Mouse (Mus musculus) cerebellum, postnatal 14 days (tissue): Measurements from ENCODE around the gene Itgb6.
A peak's percentile ranks its signal among the peaks of the same experiment; 100 is the strongest.

Experiments
- DNase-seq, 2 experiments: peaks; one replicate each; pipeline ENCODE4 v3.0.0; 2021; ENCODE audit warnings: mixed read lengths in 2 of 2

The Itgb6 gene

DNA sequence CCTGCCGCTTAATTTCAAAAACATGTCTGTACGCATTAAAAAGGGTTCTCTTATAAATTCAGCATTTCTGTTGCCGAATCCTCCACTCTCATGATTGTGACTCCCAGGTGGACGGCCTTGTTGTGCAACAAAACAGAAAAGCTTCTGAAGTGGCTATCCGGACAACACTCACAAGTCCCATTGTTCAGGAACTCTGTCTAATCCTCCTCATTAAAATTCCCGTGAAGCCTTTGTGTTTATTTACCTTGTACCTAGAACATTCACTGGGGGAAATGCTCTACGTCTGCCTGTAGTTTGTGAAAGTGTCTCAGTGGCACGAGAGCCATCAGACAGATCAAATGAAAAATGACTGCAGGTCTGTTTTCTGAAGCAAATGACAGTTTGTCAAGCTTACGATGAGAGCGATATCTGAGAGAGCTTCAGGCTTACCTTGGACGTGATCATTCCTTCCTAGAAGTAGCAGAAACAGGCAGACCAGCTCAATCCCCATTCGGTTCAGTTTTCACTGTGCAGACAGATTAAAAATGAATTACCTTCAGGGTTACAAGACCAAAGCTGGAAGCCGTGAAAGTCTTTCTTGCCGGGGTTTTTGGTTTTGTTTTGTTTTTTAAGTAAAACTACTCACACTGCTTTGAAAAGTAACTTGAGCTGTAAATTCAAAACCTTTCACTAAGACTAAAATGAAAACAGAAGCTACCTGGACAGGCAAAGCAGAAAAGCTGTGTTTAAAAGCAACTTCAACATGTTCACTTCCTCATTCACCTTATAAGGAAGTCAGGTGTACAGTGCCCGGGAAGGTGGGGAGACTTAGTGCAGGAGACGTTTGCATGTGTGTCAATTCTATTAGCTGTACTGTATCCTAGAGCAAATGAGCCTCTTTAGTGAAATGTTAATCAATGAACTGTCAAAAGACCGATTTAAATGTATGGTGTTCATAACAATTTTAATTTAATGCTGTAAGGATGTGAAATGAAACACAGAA is 49.2 kb downstream of the Itgb6 start:
- no peak for DNase-seq

DNA sequence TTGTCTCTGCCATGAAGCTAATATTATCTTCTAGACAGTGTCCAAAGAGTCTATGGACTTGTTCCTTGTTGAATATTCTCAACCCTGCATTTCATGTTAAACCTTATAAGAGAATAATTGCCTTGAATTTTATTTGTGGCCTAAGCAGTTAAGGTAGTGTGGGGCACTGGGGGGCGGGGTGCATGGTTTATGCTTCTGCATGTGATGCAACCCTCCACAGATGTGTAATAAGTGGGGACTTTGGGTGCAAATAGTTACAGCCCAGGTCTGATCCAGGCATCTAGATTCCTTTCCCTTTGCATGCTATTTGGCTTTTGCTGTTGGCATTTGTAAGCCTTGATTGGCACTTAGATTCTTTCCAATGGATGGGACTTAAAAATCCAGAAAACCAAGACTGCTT is 51.2 kb downstream of the Itgb6 start:
- DNase-seq: no peak

DNA sequence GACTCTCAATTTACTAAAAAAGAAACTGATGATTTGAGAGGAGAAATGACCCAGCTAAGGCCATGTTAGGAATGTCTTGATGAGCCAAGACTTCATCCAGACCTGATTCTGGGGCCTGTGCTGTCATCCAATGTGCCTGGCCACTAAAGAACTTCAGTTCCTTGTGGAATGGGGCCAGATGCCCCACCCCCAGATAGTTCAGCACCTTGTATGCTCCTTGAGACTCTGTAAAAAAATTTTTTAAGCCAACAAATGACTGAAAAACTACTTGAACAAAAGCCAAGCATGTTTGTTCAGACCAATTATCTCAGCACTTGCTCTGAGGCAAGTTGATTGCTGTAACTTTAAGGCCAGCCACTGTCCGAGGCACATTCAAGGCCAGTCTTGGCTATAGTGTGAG is 59.4 kb downstream of the Itgb6 start:
- no peak for DNase-seq

GRCm38 (mm10) chr2:60659993-60660392 is 62.5 kb downstream of the Itgb6 start:
- no peak for DNase-seq

DNA sequence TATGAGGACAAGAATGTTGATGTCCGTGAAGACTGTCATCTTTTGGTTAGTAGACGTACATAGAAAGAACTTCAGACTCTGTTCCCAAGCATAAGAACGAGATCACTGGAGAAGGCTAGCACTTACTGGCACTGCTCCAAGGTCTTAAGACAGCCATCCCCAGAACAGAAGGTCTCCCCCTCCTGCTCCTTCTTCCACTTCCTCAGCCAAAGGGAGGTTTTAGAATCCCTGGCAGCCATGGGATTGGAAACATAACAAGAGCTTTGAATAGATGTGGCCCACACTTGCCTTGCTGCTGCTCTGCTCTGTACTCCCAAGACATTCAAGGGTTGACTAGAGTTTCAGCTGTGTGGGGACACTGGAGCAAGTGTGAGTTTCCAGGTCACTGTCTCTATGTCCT is 63.5 kb downstream of the Itgb6 start:
- no peak for DNase-seq

DNA sequence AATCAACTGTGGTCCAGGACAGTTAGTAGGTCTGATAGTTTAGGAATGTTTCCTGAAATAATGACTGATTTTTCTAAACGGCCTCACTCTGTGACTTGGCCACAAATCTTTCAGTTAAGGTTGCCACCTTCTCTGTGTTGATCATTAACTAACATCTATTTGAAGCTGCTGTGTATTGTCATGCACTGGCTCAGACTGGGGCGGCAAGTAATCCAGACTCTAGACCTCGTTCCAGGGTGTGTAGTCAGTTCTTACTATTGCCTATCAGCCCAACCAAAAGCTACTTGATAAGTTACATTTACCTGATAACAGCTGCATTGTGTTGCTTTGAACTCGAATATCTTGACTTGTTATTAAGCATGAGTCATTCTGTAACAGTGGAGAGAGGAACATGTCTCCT is 67.6 kb downstream of the Itgb6 start:
- no peak for DNase-seq

GRCm38 (mm10) chr2:60650155-60650554 is 72.3 kb downstream of the Itgb6 start:
- no peak for DNase-seq

DNA sequence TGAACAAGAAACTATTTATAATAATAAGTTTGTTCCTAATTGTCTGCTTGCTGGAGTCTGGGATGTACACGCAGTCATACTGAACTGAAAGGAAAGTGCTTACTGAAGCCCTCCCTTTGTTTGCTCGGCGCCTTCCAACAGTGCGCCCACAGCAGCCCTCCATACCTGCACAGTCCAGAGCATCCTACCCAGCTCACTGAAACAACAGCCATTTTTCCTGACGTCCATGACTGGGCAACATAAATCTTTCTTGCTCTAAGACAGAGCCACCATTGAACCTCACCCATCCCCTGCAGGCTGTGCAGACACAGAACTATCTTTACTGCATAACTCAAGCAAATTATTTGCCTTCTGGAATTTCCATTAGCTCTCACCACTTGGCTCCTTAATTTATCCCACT is 74.8 kb downstream of the Itgb6 start:
- no peak for DNase-seq

DNA sequence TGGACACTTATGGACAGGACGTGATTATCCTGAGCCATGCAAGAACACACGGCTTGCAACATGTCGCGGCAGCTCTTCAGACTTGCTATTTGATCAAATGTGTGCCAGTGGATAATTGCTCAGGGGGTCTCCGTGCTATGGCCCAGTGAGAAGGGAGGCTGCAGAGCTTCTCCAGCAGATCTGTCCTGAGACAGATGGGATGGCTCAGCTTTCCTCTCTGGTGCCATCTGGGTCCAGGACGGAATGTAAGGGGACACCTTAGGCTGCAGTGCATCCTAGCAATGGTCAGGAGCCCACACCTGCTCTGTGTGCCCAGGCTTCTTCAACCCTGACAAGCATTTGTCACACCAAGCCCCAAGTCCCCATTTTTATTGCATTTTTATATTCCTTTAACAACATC is 75.9 kb downstream of the Itgb6 start:
- peak in 1 of 2 experiments; percentile 13 for DNase-seq

DNA sequence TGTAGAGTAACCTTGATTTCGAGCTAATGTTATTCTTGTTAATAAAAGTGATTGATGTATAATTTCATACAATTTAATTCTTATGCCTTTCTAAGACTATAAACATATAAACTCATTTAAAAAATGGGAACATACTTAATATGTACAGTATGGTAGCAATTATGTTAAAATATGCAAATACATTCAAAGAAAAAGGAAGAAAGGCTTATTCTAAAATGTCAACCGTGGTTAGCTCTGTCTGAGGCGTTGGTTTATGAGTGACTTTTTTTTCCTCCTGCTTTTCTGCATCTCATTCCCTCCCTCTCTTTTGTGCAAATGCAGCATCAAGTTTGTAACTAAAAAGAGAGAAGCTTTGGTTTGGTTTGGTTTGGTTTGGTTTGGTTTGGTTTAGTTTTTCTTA is 79.0 kb downstream of the Itgb6 start:
- no peak for DNase-seq

DNA sequence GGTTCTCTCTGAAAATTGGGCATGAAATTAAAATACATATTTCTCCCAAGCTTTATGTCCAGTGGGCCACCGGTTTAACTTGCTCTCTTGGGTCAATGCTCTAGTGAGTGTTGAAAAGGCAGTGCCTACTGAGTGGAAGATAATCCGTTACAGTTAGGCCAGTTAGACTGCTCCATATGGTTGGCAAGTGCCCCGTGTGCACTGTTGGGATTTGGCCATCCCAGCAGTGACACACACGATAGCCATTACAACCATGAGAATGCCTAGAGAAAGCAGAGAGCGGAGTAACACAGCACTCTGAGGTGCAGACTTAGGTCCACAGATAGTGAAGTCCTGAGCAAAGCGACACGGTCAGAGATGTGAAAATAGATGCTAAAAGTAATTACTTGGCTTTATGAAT is 79.8 kb downstream of the Itgb6 start:
- DNase-seq: peak; percentile 60 to 71

- no peak for DNase-seq
These were observed 82.1 kb downstream of the Itgb6 start for GRCm38 (mm10) chr2:60640342-60640672.

- DNase-seq: no peak
These were observed 82.7 kb downstream of the Itgb6 start for GRCm38 (mm10) chr2:60639617-60640341.

- DNase-seq: no peak
These were observed 85.3 kb downstream of the Itgb6 start for GRCm38 (mm10) chr2:60636910-60637761.

DNA sequence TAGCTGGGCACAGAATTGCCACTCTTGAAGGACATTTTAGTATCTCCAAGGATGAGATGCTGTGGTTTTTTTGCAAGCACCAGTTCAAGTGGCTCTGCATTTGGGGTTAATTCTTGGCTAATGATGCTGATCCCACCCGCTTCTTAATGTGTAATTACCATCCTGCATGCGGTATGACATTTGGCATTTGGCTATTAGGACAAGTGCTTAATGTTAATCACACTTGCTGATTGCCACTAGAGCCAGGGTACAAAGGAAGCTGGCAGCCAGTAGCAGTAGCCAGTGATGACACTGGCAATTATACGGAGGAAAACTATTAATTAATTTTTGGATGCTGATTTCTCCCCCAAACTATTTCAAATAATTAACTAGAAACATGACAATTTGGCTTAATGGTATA is 86.0 kb downstream of the Itgb6 start:
- DNase-seq: no peak

GRCm38 (mm10) chr2:60636038-60636437 is 86.4 kb downstream of the Itgb6 start:
- DNase-seq: no peak

DNA sequence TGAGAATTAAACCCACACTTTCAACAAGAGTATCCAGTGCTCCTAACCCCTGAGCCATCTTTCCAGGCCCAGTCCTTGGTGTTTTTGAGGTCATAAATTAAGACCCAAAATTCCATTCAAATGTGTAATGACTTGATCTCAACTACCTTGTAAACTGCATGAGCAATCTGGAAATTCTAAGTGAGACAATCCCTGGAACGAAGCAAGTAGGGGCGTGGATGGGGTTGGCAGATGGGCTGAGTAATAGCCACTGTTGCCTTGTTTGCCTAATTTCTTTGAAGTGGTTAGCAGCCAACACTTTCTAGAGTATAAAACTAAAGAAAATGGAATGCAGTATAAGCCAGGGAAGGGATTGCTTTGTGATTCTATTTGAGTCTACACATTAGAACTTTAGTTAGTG is 89.7 kb downstream of the Itgb6 start:
- DNase-seq: no peak

- no peak for DNase-seq
These were observed 92.1 kb downstream of the Itgb6 start for GRCm38 (mm10) chr2:60630304-60630703.

DNA sequence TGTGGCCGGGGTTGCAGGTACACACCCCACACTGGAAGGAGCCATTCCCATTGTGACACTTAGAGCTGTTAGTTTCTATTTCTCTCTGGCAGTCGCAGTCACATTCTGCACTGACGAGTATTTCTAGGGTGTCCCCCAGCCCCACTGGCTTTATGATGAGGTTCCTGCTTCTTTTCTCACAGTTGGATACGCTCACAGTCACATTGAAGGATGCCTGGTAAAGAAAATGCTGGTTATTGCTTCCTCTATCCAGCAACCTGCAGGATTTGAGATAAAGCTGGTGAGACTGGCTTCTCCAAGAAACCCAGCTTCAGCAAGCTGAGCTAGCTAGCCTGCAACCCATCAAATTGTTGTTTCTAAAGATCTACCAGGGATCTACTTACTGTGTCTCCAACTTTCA is 94.5 kb downstream of the Itgb6 start:
- no peak for DNase-seq

DNA sequence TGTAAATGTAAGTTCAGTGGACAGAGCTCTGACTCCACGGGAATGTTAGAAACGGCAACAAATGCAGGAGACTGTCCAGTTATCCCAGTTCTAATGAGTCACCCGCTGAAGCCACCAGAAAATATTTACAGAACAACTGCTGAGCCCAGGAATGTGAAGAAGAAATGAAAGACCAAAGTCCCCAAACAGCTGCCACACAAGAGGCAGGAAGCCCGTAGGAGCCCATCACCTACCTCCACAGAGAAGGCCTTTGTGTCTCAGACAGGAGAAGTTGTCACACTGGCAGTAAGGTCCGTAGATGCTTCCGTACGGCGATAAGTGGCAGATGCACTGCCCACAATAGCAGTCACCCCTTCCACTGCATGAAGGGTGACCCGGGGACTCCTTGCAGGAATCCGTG is 94.9 kb downstream of the Itgb6 start:
- no peak for DNase-seq

- no peak for DNase-seq
These were observed 96.7 kb downstream of the Itgb6 start for GRCm38 (mm10) chr2:60625766-60626165.

DNA sequence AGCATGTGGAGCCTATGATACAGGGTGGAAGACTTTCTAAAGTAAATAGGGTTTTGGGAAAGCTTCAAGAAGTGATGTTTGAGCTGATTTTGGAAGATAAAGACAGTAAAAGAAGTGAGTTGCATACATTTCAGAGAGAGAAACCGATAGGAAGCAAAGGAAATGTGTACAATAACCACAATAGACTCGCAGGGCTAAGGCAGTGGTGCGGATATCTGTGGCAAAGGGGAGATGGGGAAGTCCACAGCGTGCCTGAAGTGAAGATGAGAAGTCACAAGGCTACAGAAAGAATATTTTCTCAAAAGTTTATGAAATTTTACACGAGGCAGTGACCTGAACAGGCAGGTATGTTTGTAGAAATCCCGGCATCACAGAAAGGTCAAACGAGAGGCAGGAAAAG is 100.3 kb downstream of the Itgb6 start:
- DNase-seq: no peak

DNA sequence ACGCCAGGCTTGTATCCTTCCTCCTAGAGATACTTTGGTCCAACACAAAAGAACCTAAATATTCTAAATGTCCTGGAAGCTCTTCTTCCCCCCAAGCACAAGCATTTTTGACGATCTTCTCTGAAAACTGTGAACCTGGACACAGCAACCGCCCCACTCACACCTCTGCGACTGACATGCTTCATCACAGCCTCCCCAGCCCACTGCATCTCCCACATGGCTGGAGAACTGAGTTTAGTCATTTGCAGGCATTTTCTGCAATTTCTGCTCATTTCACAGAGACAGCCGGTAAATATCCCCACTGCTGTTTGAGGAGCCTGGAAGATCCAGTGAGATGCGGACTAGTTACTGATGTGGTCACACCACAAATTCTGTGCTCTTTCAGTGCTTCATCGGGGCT is 107.7 kb downstream of the Itgb6 start:
- no peak for DNase-seq
